Mouse (Mus musculus) thymus, postnatal 36 days (tissue): ENCODE measurements around the gene Kmt5b.
A peak's percentile ranks its signal among the peaks of the same experiment; 100 is the strongest.

ENCODE experiments used
- DNase-seq, 2 experiments: peaks; one replicate each; pipeline ENCODE4 v3.0.0; 2022; ENCODE audit warnings: mixed read lengths in 2 of 2

The Kmt5b gene

DNA sequence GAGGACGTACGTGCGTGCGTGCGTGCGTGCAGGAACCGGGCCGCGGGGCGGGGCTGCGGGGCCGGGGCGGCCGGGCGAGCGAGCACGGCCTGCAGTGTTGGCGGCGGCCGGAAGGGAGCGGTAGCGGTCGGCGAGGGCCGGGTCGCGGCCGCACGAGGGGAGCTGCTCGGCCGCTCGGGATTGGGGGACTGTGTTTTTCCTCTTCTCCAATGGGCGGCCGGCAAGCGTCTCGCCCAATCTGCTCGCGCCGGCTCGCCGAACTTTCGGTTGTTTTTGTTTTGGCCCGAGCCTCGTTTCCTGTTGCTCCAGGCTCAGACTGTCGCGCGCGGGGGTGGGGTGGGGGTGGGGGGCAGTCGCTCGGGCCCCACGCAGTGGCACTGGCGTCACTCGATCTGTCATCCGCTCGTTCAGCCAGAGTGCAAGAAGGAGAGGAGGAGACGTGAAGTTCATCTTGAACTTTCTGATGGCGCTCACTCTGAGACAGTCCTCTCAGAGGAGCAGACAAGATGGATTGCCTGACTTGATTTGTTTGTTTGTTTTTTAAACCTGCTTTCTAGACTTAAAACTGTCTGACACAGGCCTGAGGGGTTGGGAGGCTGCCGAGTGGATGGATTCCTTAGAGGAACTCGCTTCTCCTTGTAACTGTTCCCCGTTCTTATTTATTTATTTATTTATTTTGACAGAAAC lies 1.6 kb downstream of the Kmt5b start:
- peak; percentile 92 to 95 for DNase-seq

DNA sequence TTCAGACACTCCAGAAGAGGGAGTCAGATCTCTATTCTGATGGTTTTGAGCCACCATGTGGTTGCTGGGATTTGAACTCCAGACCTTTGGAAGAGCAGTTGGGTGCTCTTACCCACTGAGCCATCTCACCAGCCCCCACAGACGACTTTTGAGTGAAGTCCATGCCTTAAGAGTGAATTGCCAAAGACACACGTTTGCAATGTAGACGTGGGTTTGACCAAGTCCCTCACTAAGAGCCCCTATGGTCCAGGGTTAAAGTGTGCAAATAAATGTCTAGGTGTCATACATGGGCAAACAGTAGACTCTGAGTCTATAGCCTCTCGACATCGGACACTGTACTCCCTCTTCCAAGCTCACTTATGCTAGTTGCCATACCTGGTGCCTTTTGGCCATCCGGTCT lies 2.3 kb downstream of the Kmt5b start:
- no peak for DNase-seq

DNA sequence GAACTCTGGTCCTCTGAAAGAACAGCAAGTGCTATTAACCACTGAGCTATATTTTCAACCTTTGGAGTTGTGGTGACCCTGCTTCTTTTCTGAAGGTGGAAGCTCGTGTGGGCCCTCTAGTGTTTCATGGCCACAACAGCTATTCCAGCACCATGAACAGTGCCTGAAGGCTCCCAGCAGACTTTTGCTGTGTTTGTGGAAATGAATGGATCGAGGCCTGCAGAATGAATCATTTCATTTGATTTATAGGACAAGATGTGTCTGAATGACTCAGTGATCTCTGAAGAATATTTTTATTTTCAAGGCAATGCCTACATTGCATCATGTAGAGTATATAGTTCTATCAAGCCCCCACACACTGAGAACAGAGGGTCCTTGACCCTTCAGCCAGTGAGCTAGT lies 6.9 kb downstream of the Kmt5b start:
- DNase-seq, result peak; percentile 13 to 17

DNA sequence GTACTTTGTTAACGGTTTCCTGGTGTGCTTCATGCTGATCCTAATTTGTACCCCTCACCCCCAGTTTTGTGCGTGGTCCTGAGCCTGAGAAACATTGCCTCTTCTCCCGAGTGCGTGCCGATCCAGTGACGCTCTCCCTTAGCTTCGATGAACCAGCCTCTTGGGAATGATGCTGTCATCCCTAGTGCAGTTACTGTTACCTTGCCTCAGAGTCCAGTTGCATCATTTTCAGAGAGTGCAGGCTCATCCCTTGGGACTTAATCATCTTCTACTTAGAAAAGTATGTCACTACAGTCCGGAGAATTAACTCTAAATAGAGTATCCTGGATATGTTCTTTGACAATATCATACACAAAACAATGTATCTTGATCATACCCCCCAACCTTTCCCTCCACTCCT lies 11.5 kb downstream of the Kmt5b start:
- DNase-seq, result no peak

DNA sequence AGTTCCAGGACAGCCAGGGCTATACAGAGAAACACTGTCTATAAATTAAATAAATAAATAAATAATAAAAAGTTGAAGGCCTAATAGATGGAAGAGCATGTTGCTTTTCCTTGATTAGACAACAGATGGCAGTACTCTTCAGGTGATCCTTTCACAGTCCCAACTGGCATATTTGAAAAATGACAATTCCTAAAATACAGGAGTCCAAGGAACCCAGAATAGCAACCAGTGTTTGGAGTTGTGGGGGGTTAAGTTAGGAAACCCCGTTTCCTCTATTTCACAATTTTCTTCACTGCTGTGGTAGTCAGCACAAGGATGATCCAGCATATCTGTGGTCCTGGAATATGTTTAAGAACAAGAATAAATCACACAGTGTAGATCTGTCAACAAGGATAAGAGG lies 22.9 kb downstream of the Kmt5b start:
- DNase-seq, result no peak

DNA sequence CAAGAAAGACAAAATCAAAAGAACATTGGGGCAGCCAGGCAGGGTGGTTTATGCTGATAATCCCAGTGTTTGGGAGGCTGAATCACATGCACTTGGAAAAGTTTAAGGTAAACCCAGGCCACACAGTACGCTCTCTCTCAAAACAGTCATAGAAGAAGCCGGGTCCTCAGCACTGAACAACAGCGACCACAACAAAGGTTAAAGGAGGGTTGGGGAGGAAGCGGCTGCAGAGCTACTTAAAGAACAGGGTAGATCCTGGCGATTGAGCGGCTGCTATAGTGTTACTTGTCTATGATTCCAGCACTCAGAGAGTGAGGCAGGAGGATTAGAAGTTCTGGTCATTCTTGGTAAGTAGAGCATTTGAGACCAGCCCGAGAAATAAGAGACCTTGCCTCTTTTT lies 38.3 kb downstream of the Kmt5b start:
- peak; percentile 29 to 31 for DNase-seq

DNA sequence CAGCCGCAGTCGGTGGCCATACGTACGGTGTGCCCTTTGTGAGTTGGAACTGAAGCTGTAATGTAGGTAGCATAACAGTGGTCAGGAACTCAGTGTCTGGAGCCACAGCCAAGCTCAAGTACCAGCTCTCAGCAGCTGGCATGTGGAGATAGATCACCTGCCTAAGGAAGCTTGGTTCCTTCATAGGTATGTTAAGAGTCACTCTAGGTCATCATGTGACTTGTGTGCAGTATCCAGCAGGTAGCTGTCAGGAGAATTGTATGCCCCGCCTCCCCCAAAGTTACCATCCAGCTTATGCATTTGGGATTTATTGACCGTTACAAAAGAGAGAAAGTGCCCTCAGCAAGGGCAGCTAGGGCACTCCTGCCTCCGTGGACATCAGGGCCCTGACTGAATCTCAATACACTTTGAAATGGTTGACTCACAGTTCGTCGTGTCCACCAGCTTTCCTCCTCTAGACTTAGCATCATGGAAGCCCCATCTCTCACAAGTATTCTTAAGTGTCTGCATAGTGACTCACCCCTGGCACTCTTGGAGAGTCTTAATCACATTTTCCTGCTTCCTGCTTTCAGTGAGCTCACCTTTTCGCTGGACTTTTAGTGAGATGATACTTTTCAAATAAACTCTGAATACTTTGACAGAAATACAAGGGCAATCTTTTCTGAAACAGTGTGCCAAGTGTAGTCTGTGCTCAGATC lies 43.5 kb downstream of the Kmt5b start:
- DNase-seq, result no peak

DNA sequence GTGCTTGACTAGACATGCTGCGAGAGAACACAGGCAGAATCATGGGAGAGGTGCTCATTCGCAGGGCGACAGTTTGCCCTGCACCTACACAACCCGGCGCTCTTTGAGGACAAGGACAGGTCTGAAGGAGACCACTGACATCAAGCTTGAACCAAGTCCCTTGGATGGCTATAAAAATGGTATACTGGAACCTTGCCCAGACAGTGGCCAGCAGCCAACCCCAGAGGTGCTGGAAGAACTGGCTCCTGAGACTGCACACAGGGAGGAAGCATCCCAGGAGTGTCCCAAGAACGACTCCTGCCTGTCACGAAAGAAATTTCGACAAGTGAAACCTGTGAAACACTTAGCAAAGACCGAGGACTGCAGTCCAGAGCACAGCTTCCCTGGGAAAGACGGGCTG lies 47.2 kb downstream of the Kmt5b start:
- no peak for DNase-seq

DNA sequence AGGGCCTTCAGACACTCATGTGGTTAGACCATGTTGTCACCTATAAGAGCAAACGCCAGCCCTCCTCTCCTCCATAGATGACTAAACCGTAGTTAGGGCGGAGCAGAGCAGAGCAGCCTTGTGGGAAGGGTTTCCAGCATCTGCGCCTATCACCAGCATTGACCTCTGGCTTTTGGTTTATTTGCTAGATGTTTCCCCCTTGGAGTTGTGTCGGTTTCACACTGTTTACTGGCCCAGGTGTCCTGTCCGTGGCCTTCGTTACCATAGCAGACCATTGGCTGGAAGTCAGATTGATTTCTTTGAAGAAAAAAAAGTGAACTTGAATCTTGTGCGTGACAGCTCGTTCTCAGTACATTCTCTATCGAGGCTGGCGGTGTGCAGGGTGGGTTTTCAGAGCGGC lies 48.6 kb downstream of the Kmt5b start:
- no peak for DNase-seq

DNA sequence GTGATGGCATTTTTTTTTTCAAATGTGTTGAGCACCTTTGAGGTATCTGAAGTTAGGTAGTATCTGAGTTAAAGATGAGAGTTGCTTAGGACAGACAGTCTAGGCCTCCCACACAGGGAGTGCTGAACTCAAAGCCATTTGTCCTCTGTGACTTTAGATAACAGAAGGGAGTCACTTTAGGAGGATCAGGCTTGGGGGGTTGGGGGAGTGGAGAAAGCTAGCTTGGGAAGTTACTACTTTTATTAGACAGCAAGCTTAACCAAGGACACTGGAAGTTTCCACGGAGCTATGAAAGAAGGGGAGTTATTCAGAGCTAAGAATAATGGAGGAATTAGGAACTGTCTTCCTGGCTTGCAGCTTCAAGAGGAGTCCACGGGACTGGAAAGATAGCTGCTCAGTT lies 51.9 kb downstream of the Kmt5b start:
- no peak for DNase-seq

DNA sequence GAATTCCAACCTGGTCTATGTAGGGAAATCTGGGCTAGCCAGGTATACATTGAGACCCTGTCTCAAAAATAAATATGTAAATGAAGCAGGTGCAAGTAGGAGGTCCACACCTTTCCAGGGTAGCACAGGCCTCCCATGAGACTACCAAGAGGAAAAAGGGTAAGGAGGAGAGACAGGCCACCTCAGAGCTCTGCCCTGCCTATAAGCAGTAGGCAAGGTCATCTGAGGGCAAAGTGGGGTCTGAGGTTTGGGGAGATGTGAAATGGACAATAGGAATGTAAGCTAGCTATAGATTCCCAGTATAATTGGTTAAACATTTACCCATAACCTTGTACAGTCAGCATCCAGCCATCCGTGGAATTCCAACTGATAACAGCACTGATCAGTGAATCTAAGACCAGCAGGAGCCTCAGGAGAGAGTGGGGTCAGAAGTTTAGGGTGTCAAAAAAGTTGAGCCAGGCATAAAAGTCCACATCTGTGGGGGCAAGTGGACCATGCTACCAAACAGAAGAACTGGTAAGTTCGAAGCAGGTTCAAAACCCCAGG lies 52.8 kb downstream of the Kmt5b start:
- no peak for DNase-seq

DNA sequence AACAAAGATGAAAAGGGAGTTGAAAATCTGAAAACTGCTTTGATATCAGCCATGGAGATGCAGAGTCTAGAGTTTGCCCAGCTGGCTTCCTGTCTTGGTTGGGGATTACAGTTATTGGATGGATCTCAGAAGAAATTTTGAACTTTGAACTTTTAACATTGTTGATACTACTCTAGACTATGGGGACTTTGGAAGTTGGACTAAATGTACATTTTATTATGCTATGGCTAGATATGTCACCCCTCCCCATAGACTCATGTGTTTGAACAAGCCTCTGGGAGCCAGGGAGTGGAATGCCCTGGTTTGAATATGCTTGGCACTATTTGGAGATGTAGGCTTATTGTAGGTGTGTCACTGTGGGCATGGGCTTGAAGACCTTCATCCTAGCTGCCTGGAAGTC lies 57.8 kb downstream of the Kmt5b start:
- DNase-seq, result no peak

DNA sequence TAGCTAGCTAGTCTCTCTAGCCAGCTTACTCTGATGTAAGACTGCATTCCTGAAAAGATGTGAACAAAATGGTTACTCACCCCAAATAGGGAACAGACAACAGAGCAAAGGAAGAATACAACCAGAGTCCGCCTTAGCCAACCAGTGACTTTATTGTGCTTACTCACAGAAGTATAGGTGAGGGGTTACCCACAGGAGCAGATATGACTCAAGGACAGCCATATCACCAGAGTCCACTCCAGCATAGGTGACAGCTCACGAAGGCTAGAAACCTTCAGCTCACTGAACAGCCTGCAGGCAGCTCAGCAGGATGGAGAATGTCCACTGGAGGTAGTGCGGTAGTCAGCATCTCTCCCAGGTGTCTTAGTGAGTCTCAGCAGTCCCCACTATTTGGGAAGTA lies 62.6 kb downstream of the Kmt5b start:
- no peak for DNase-seq

DNA sequence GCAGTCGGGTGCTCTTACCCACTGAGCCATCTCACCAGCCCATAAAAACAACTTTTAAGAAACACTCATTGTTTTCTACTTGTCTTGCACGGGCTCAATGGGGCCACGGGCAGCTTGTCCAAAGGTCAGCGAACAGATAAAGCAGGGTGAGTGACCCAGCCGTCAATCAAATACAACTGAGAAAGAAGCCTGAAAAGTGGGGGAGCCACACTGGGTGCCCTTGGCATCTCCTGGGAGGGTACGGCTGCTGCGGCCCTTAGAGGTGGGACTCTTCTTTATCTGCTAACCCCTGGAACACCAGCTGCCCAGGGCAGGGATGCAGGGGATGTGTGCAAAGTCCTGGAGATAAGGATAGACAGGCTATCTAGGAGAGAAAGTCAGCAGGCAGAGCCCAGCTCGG lies 64.5 kb downstream of the Kmt5b start:
- no peak for DNase-seq

DNA sequence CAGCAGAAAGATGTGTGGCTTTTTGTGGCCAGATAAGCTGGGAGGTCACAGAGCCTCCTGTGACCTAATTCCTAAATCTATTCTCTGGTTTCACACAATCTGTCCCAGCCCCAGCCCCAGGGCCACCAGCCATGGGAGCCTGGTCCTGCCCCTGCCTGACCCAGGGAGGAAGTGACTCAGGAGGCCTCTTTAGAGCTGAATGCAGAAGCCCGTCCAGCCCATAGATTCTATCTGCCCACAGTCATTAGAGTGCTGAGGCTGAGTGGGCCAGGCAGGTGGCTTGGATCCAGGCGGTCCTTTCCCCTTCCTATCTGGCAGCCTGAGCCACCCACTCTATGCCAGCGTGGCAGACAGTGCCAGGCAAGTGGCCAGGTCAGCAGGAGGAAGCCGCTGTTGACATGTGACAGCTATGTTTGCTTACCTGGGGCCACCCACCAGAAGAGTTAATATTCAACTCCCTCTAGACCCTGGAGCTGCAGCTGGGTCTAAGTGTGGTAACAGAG lies 65.7 kb downstream of the Kmt5b start:
- no peak for DNase-seq

DNA sequence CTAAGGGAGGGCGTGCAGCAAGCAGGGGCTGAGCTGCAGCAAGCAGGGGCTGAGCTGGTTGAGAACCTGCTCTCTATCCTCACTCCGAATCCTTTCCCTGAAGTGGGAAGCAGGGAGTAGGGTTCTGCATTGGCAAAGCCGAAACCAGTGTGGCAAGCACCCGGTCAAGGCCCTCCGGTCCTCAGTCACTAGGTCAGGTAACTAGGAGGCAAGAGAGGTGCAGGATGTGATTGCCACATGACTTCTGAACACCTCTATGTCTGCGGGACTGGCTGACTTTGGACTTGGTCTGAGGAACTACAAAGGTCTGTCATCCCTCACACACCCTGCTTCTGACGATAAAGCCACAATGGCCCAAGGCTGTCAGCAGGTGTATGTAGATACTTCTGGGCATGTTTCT lies 67.1 kb downstream of the Kmt5b start:
- DNase-seq, result no peak

DNA sequence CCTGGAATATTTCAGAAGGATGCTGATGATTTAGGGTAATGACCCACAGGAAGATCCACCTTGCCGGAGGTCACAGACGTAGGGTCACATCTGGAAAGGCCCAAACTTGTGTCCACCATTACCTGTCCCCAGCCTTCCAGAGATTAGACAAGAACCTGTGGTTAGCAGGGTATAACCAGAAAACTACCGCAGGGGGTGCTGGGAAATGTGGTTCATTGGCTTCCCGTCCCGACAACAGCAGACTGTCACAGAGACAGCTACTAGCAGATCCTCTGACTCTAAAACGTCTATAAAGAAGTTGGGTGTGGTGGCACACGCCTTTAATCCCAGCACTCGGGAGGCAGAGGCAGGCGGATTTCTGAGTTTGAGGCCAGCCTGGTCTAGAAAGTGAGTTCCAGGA lies 69.6 kb downstream of the Kmt5b start:
- peak; percentile 47 to 56 for DNase-seq

DNA sequence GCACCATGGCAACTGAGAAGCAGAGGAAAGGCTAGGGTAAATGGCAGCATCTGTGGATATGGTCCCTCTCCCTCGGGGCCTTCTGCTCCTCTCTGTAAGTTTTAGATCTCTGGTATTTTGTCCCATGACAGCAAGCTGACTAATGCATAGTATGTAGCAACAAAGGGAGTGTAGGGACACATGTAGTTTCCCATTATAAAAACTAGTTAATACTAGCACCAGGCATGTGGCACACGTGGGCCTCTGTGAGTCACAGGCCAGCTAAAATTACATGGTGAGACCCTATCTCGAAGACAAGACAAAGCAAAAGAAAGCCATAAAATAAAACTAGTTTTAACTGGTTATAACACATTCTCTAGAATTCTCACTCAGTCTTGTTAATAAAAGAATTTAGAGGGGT lies 71.7 kb downstream of the Kmt5b start:
- DNase-seq, result no peak

DNA sequence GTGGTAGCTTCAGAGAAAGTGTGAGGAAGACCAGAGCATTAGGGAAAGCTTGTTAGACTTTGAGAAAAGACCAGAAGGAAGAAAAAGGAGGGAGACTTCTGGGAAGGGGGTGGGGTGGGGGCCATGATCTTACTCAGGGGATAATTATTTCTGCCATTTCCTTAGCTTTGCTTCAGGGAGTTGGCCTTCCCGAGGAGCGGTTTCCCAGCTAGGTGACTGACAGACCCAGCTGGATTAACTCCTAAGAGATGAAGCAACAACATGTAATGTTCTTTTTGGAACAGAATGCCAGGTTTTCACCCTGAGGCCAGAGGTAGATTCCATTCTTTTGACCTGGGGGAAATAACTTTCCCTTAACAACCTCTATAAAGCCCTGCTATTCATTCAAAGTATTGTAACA lies 72.5 kb downstream of the Kmt5b start:
- no peak for DNase-seq

DNA sequence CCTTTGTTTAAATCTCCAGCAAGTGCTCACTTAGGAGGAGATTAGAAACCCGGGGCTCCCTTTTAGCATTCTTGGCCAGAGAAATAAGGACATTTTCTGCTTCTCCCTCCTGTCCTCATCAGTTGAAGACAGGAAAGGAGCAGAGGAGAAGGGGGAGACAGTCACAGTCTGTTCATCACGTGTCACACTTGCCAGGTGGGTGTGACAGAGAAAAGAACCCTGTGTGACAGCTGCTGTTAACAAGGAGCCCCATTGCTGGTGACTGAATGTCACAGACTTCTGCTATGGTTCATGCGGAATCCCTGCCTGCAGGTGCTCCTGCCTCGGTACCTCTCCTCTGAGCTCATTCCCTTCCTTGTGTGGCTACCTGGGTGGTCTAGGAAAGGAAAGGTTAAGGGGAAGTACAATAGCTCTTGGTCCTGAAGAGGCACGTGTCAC lies 73.0 kb downstream of the Kmt5b start:
- DNase-seq, result peak; percentile 27 to 49

DNA sequence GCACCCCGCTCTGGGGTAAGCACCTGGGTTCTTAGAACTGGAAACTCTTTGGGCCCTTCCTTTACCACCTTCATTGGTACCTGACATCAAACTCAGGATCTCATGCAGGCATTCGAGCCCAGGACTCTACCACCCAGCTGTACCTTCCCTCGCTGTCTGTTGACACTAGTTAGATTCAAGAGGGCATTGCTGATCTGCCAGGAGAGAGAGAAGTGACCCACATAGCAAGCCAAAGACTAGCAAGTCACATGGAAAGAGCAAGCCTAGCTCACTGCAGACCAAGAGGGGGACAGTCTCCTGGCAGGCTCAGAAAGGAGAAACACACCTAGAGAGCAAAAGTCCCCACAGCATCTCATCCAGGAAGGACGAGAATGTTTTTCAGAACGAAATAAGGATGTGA lies 73.5 kb downstream of the Kmt5b start:
- no peak for DNase-seq

DNA sequence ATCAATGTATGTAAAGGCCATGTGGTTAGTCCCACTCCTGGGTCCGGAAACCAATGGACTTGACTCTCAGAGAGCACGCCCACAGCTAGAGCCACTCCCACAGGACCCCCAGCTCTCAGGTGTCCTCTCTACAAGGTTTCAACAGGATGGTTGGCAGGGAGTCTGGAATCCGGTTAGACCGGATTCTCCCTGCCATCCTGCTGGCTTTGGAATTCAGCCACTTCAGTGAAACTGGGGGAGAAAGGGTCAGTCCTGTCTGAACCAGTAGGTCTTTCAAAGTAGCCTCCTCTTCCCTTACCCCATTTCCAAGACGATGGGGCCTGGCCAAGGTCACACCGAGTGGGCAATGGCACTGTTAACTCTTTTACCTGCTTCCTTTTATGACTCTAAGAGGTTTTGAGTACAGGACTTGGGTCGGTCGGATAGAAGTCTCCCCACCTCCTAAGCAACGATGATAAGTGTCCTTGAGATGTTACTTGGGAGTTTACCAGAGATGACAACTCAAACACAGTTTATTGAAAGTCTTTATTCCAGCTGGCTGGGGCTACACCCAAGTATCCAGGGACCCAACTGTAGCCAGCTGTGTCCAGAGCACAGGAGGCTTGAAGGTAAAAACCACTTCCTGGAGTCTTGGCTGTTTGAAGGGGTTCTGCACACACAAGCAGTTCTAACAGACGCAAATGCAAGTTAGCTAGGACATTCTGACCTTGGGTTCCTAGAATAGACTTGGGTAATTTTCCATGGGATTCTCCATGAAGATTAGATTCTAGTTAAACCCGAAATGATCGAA lies 75.3 kb downstream of the Kmt5b start:
- no peak for DNase-seq

DNA sequence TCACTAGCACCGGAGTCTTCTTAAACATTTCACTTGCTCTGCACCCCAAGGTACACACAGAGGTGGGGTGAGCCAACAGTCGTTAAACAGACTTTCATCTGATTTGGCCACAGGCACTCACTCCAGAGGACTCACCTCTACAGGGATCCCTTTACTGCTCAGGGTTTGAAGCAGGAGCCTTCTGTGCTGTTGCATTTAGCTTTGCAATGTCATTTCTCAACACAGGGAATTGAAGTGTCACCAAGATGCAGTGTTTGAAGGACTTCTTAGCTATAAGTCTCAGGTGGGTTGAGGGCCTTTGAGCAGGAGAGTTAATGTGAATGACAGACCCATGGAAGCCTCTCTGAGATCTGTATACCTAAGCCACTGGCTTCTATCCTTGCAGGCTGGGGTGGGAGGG lies 76.4 kb downstream of the Kmt5b start:
- no peak for DNase-seq

DNA sequence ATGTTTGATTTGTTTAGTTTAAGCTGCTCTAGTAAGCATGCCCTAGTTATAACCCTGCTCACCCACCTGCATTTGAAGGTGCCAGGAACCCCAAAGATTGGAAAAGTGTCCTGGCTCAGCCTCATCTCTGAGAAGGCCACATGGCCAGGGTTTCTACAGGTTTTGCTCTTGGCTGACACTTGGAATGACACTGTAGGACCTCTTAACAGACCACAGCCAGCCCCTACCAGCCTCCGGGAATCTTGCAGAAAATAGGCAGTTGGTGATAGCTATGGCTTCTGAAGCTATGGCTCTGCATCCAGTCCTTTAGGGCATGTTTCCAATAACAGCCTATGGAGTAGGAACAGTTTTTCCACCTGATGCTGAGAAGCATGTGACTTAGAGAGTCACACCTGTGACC lies 77.6 kb downstream of the Kmt5b start:
- no peak for DNase-seq
